Mouse (Mus musculus): ENCODE data around the gene Itga7. TPM values are rescaled to one million over a fixed set of nuclear protein-coding genes. Genes with fewer than 3 reads are reported as not detected.

Gene Itga7
- polyA plus RNA-seq, 1 experiment, result 8.4 TPM

- 62% methylated on average over 7 of the region's 7 CpGs for WGBS
- Histone ChIP-seq H3K4me1 (ENCODE audit: control insufficient read depth, insufficient read depth, insufficient read length, low read length) (peaks cover 27% of the 10 kb centered on the region), H3K27ac (ENCODE audit: insufficient read depth, low read depth, low read length) (peak overlapping the region; percentile 70), H3K27me3 (ENCODE audit: control insufficient read depth, insufficient read depth, low read length) (no peaks in the 10 kb centered on the region), H3K4me3 (ENCODE audit: low read depth, low read length) (no peak overlapping the region), H3K36me3 (ENCODE audit: control insufficient read depth, insufficient read depth, low read length) (peaks cover 23% of the 10 kb centered on the region)
- TF ChIP-seq CTCF (IDR thresholded peaks at IDR 0.05; ENCODE audit: extremely low read depth, insufficient read length, insufficient replicate concordance, low read depth, low read length), result no peak
Measured at GRCm38 (mm10) chr10:128918246-128918645, 15.4 kb upstream of the Itga7 start.

GRCm38 (mm10) chr10:128919203-128919631 lies 14.4 kb upstream of the Itga7 start:
- Histone ChIP-seq H3K4me3 (ENCODE audit: low read depth, low read length) (no peak overlapping the region), H3K27me3 (ENCODE audit: control insufficient read depth, insufficient read depth, low read length) (no peaks in the 10 kb centered on the region), H3K27ac (ENCODE audit: insufficient read depth, low read depth, low read length) (peak overlapping the region; percentile 70), H3K4me1 (ENCODE audit: control insufficient read depth, insufficient read depth, insufficient read length, low read length) (peaks cover 31% of the 10 kb centered on the region), H3K36me3 (ENCODE audit: control insufficient read depth, insufficient read depth, low read length) (peaks cover 19% of the 10 kb centered on the region)
- TF ChIP-seq POLR2A (IDR thresholded peaks at IDR 0.05; ENCODE audit: low read depth, low read length) (no peak), CTCF (IDR thresholded peaks at IDR 0.05; ENCODE audit: extremely low read depth, insufficient read length, insufficient replicate concordance, low read depth, low read length) (no peak)
- 21% methylated on average over 6 of the region's 6 CpGs for WGBS

GRCm38 (mm10) chr10:128919966-128920365 lies 13.7 kb upstream of the Itga7 start:
- 84% methylated on average over 7 of the region's 7 CpGs for WGBS
- peaks cover 16% of the 10 kb centered on the region for H3K36me3 ChIP-seq (ENCODE audit: control insufficient read depth, insufficient read depth, low read length)
- peak overlapping the region; percentile 70; the same call in 1 of the 2 replicates for H3K27ac ChIP-seq (ENCODE audit: insufficient read depth, low read depth, low read length)
- H3K4me3 ChIP-seq (ENCODE audit: low read depth, low read length), result no peak overlapping the region
- no peaks in the 10 kb centered on the region for H3K27me3 ChIP-seq (ENCODE audit: control insufficient read depth, insufficient read depth, low read length)
- H3K4me1 ChIP-seq (ENCODE audit: control insufficient read depth, insufficient read depth, insufficient read length, low read length), result peaks cover 31% of the 10 kb centered on the region
- TF ChIP-seq POLR2A (IDR thresholded peaks at IDR 0.05; ENCODE audit: low read depth, low read length) (no peak), CTCF (IDR thresholded peaks at IDR 0.05; ENCODE audit: extremely low read depth, insufficient read length, insufficient replicate concordance, low read depth, low read length) (no peak)

GRCm38 (mm10) chr10:128920736-128921161 lies 12.9 kb upstream of the Itga7 start:
- Histone ChIP-seq H3K36me3 (ENCODE audit: control insufficient read depth, insufficient read depth, low read length) (peaks cover 11% of the 10 kb centered on the region; the same call in 1 of the 2 replicates), H3K4me1 (ENCODE audit: control insufficient read depth, insufficient read depth, insufficient read length, low read length) (peaks cover 31% of the 10 kb centered on the region), H3K27ac (ENCODE audit: insufficient read depth, low read depth, low read length) (no peak overlapping the region; the same call in 1 of the 2 replicates), H3K27me3 (ENCODE audit: control insufficient read depth, insufficient read depth, low read length) (no peaks in the 10 kb centered on the region), H3K4me3 (ENCODE audit: low read depth, low read length) (no peak overlapping the region)
- TF ChIP-seq POLR2A (IDR thresholded peaks at IDR 0.05; ENCODE audit: low read depth, low read length) (no peak), CTCF (IDR thresholded peaks at IDR 0.05; ENCODE audit: extremely low read depth, insufficient read length, insufficient replicate concordance, low read depth, low read length) (no peak)
- 39% methylated on average over 3 of the region's 3 CpGs for WGBS

- H3K27ac ChIP-seq (ENCODE audit: insufficient read depth, low read depth, low read length), result 0 out of 2 replicates have a peak overlapping the region, but pooled peaks have one; percentile 18
Measured at GRCm38 (mm10) chr10:128921251-128921650, 12.4 kb upstream of the Itga7 start.

GRCm38 (mm10) chr10:128921883-128922821 lies 11.5 kb upstream of the Itga7 start:
- H3K27me3 ChIP-seq (ENCODE audit: control insufficient read depth, insufficient read depth, low read length), result no peaks in the 10 kb centered on the region
- H3K27ac ChIP-seq (ENCODE audit: insufficient read depth, low read depth, low read length), result peak overlapping the region; percentile 23; the same call in 1 of the 2 replicates
- H3K4me3 ChIP-seq (ENCODE audit: low read depth, low read length), result peak overlapping the region; percentile 68
- WGBS, result 56% methylated on average over 16 of the region's 16 CpGs
- no peak for TF ChIP-seq CTCF (IDR thresholded peaks at IDR 0.05; ENCODE audit: extremely low read depth, insufficient read length, insufficient replicate concordance, low read depth, low read length)
- TF ChIP-seq POLR2A (IDR thresholded peaks at IDR 0.05; ENCODE audit: low read depth, low read length), result no peak
- H3K36me3 ChIP-seq (ENCODE audit: control insufficient read depth, insufficient read depth, low read length), result peaks cover 7% of the 10 kb centered on the region; the same call in 1 of the 2 replicates
- H3K4me1 ChIP-seq (ENCODE audit: control insufficient read depth, insufficient read depth, insufficient read length, low read length), result peaks cover 31% of the 10 kb centered on the region

More at GRCm38 (mm10) chr10:128921251-128921650, 12.4 kb upstream of the Itga7 start:
- WGBS, result 77% methylated on average over 1 of the region's 1 CpGs
- Histone ChIP-seq H3K36me3 (ENCODE audit: control insufficient read depth, insufficient read depth, low read length) (peaks cover 11% of the 10 kb centered on the region; the same call in 1 of the 2 replicates), H3K27me3 (ENCODE audit: control insufficient read depth, insufficient read depth, low read length) (no peaks in the 10 kb centered on the region), H3K4me1 (ENCODE audit: control insufficient read depth, insufficient read depth, insufficient read length, low read length) (peaks cover 31% of the 10 kb centered on the region), H3K4me3 (ENCODE audit: low read depth, low read length) (no peak overlapping the region)
- TF ChIP-seq CTCF (IDR thresholded peaks at IDR 0.05; ENCODE audit: extremely low read depth, insufficient read length, insufficient replicate concordance, low read depth, low read length), result no peak

GRCm38 (mm10) chr10:128922822-128923012 lies 10.9 kb upstream of the Itga7 start, which contains the start of gene Rdh5:
Rdh5 (minus strand) TSS chr10:128922888.
- no peak for TF ChIP-seq CTCF (IDR thresholded peaks at IDR 0.05; ENCODE audit: extremely low read depth, insufficient read length, insufficient replicate concordance, low read depth, low read length)
- no peak for TF ChIP-seq POLR2A (IDR thresholded peaks at IDR 0.05; ENCODE audit: low read depth, low read length)
- H3K36me3 ChIP-seq (ENCODE audit: control insufficient read depth, insufficient read depth, low read length), result peaks cover 4% of the 10 kb centered on the region; the same call in 1 of the 2 replicates
- no peaks in the 10 kb centered on the region for H3K27me3 ChIP-seq (ENCODE audit: control insufficient read depth, insufficient read depth, low read length)
- peaks cover 31% of the 10 kb centered on the region for H3K4me1 ChIP-seq (ENCODE audit: control insufficient read depth, insufficient read depth, insufficient read length, low read length)
- 11% methylated on average over 1 of the region's 1 CpGs for WGBS
- H3K27ac ChIP-seq (ENCODE audit: insufficient read depth, low read depth, low read length), result peak within 1 kb of the TSS; percentile 97
- peak within 1 kb of the TSS; percentile 68 for H3K4me3 ChIP-seq (ENCODE audit: low read depth, low read length)
